Mouse (Mus musculus) MEL (cell line): ENCODE measurements around the gene Nicn1. TPM values are rescaled to one million over a fixed set of nuclear protein-coding genes. Genes with fewer than 3 reads are reported as not detected.
A peak's percentile ranks its signal among the peaks of the same experiment; 100 is the strongest.
"Not testable (repeated sequence)": the region's sequence is repeated elsewhere in the genome, so short reads cannot be mapped to it uniquely, and the experiment has no call there.

Experiments
- DNase-seq: peaks from one replicate; pipeline ENCODE4 v3.0.0; 2011; ENCODE audit warnings: low read depth, low spot score
- H3K27ac ChIP-seq: 2 replicates; pipeline ENCODE4 v1.5.1; 2012; ENCODE audit warnings: low read depth, mild to moderate bottlenecking, control low read depth, low read length, moderate library complexity; ENCODE audit not compliant: control insufficient read depth
- H3K27me3 ChIP-seq, 2 experiments: fragments of 150-350 bp in 1 of 2; sonication (generic) in 1 of 2; 2 replicates each; pipeline ENCODE4 v1.6.1; 2012; ENCODE audit warnings: low read length in 2 of 2, mild to moderate bottlenecking in 2 of 2, improper control_type of control experiment in 1 of 2, moderate library complexity in 1 of 2; ENCODE audit not compliant: insufficient read depth in 2 of 2, control insufficient read depth in 1 of 2
- H3K36me3 ChIP-seq, 2 experiments: 2 replicates each; pipeline ENCODE4 v1.6.1; 2012 to 2014; ENCODE audit warnings: low read length in 2 of 2, improper control_type of control experiment in 1 of 2, inconsistent platforms in 1 of 2, mild to moderate bottlenecking in 1 of 2; ENCODE audit not compliant: insufficient read depth in 2 of 2, control insufficient read depth in 1 of 2
- H3K4me1 ChIP-seq, 2 experiments: fragments of 150-350 bp in 1 of 2; sonication (generic) in 1 of 2; 2 replicates each; pipeline ENCODE4 v1.6.1; 2012; ENCODE audit warnings: low read length in 2 of 2, improper control_type of control experiment in 1 of 2, mild to moderate bottlenecking in 1 of 2; ENCODE audit not compliant: insufficient read depth in 2 of 2, control insufficient read depth in 1 of 2
- H3K4me3 ChIP-seq, 2 experiments: fragments of 150-350 bp in 1 of 2; sonication (generic) in 1 of 2; 2 replicates each; pipeline ENCODE4 v1.5.1; 2012; ENCODE audit warnings: low read depth in 2 of 2, low read length in 2 of 2, mild to moderate bottlenecking in 2 of 2, moderate library complexity in 2 of 2, control low read depth in 1 of 2, improper control_type of control experiment in 1 of 2; ENCODE audit not compliant: control insufficient read depth in 1 of 2, insufficient read depth in 1 of 2
- H3K79me2 ChIP-seq: 2 replicates; pipeline ENCODE4 v1.6.1; 2012; ENCODE audit warnings: mild to moderate bottlenecking, low read length, moderate library complexity; ENCODE audit not compliant: control insufficient read depth, poor library complexity, insufficient read depth
- H3K9ac ChIP-seq: 2 replicates; pipeline ENCODE4 v1.6.1; 2012; ENCODE audit warnings: low read depth, mild to moderate bottlenecking, control low read depth, low read length, moderate library complexity; ENCODE audit not compliant: control insufficient read depth, poor library complexity, severe bottlenecking
- H3K9me3 ChIP-seq: fragments of 150-350 bp; sonication (generic); replicated peaks from 2 replicates; pipeline ENCODE4 v1.6.1; 2012; ENCODE audit warnings: mild to moderate bottlenecking, low read length, improper control_type of control experiment, moderate library complexity; ENCODE audit not compliant: insufficient read depth
- BHLHE40 ChIP-seq: IDR thresholded peaks from 2 replicates; pipeline ENCODE4 v1.6.1; 2012; ENCODE audit warnings: low read depth, mild to moderate bottlenecking, inconsistent platforms, low read length, improper control_type of control experiment, borderline replicate concordance
- CTCF ChIP-seq, 3 experiments: IDR thresholded peaks in 2 of 3; conservative IDR thresholded peaks in 1 of 3; 2 replicates each; pipeline ENCODE4 v1.5.1; 2011 to 2012; ENCODE audit warnings: low read length in 3 of 3, low read depth in 2 of 3, mild to moderate bottlenecking in 2 of 3, improper control_type of control experiment in 1 of 3, inconsistent platforms in 1 of 3, mixed read lengths in 1 of 3, moderate library complexity in 1 of 3; ENCODE audit not compliant: control insufficient read depth in 1 of 3, insufficient read depth in 1 of 3, poor library complexity in 1 of 3, severe bottlenecking in 1 of 3
- E2F4 ChIP-seq: IDR thresholded peaks from 2 replicates; pipeline ENCODE4 v1.6.1; 2011; ENCODE audit warnings: low read depth, low read length, improper control_type of control experiment, borderline replicate concordance
- EP300 ChIP-seq, 2 experiments: IDR thresholded peaks; 2 replicates each; pipeline ENCODE4 v1.6.1; 2011; ENCODE audit warnings: improper control_type of control experiment in 2 of 2, low read length in 2 of 2, low read depth in 1 of 2, mild to moderate bottlenecking in 1 of 2
- GATA1 ChIP-seq: IDR thresholded peaks from 2 replicates; pipeline ENCODE4 v1.6.1; 2011; ENCODE audit warnings: low read depth, low read length, improper control_type of control experiment
- HCFC1 ChIP-seq: IDR thresholded peaks from 2 replicates; pipeline ENCODE4 v1.6.1; 2012; ENCODE audit warnings: low read depth, mild to moderate bottlenecking, inconsistent platforms, low read length, improper control_type of control experiment, moderate library complexity
- MAFK ChIP-seq: IDR thresholded peaks from 2 replicates; pipeline ENCODE4 v1.6.1; 2011; ENCODE audit warnings: low read depth, mild to moderate bottlenecking, low read length, improper control_type of control experiment, borderline replicate concordance
- MAZ ChIP-seq: IDR thresholded peaks from 2 replicates; pipeline ENCODE4 v1.6.1; 2012; ENCODE audit warnings: low read depth, mild to moderate bottlenecking, inconsistent platforms, low read length, improper control_type of control experiment
- NELFE ChIP-seq: IDR thresholded peaks from 2 replicates; pipeline ENCODE4 v1.6.1; 2011; ENCODE audit warnings: low read depth, low read length, improper control_type of control experiment
- POLR2AphosphoS2 ChIP-seq: IDR thresholded peaks from 2 replicates; pipeline ENCODE4 v1.6.1; 2011; ENCODE audit warnings: low read length, improper control_type of control experiment
- RAD21 ChIP-seq: IDR thresholded peaks from 2 replicates; pipeline ENCODE4 v1.6.1; 2011; ENCODE audit warnings: mild to moderate bottlenecking, low read depth, low read length, improper control_type of control experiment
- SIN3A ChIP-seq: IDR thresholded peaks from 2 replicates; pipeline ENCODE4 v1.6.1; 2012; ENCODE audit warnings: low read length, improper control_type of control experiment, inconsistent platforms
- SMC3 ChIP-seq: IDR thresholded peaks from 2 replicates; pipeline ENCODE4 v1.6.1; 2011; ENCODE audit warnings: low read depth, low read length, improper control_type of control experiment
- TCF12 ChIP-seq: IDR thresholded peaks from 2 replicates; pipeline ENCODE4 v1.6.1; 2014; ENCODE audit warnings: low read depth, mild to moderate bottlenecking, inconsistent platforms, low read length, improper control_type of control experiment, moderate library complexity
- USF1 ChIP-seq: IDR thresholded peaks from 2 replicates; pipeline ENCODE4 v1.6.1; 2014; ENCODE audit warnings: low read depth, mild to moderate bottlenecking, inconsistent platforms, low read length, improper control_type of control experiment, moderate library complexity
- ZC3H11A ChIP-seq: IDR thresholded peaks from 2 replicates; pipeline ENCODE4 v1.6.1; 2012; ENCODE audit warnings: low read depth, mild to moderate bottlenecking, inconsistent platforms, low read length, improper control_type of control experiment
- ZMIZ1 ChIP-seq: IDR thresholded peaks from 2 replicates; pipeline ENCODE4 v1.6.1; 2012; ENCODE audit warnings: low read depth, mild to moderate bottlenecking, inconsistent platforms, low read length, improper control_type of control experiment, moderate library complexity
- polyA plus RNA-seq, 2 experiments: library from polyadenylated mRNA; stranded (reverse) in 1 of 2; unstranded in 1 of 2; fragments of >175 nt in 1 of 2; fragments of >200 nt in 1 of 2; gene quantifications; 2 replicates each; pipeline versions ENCODE4 v1.2.1 to v1.2.4; 2012; ENCODE audit warnings: low replicate concordance in 2 of 2, low read depth in 1 of 2; ENCODE audit not compliant: insufficient read length in 2 of 2, insufficient read depth in 1 of 2, missing spikeins in 1 of 2
- total RNA-seq: library from RNA; depleted of rRNA; stranded (reverse); fragments of 300-350 nt; gene quantifications from 2 replicates; pipeline ENCODE4 v1.2.3, GENCODE M21; 2012

The Nicn1 gene
- total and polyA plus RNA-seq, 3 experiments, result 1.6 to 4.7 TPM; not detected in 1

DNA sequence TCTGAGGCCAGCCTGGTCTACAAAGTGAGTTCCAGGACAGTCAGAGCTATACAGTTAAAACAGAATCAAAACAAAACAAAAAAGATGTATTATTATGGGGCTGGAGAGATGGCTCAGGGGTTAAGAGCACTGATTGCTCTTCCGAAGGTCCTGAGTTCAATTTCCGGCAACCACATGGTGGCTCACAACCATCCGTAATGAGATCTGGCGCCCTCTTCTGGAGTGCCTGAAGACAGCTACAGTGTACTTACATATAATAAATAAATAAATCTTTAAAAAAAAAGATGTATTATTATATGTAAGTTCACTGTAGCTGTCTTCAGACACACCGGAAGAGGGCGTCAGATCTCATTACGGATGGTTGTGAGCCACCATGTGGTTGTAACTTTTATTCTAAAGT, 31.8 kb downstream of the Nicn1 start:
- not testable (repeated sequence) for H3K9me3 ChIP-seq, H3K4me1 ChIP-seq, H3K27ac ChIP-seq, DNase-seq, H3K4me3 ChIP-seq, H3K27me3 ChIP-seq
- H3K36me3 ChIP-seq, result peaks cover 16 to 30% of the 10 kb centered on the region in 2 experiments
- H3K79me2 ChIP-seq, result peaks cover 59% of the 10 kb centered on the region
- peak in 1 of 3 experiments; percentile 17; a peak in 1 of 6 replicates for TF ChIP-seq CTCF (IDR thresholded peaks at IDR 0.05 in 2 of 3, conservative IDR thresholded peaks at IDR 0.05 in 1 of 3; ENCODE audit: control insufficient read depth in 1 of 3, insufficient read depth in 1 of 3, low read depth in 2 of 3, low read length in 3 of 3, poor library complexity in 1 of 3, severe bottlenecking in 1 of 3)
- TF ChIP-seq, all 39 proteins: peak for 1; not testable (repeated sequence) for 38
- not testable (repeated sequence) for H3K9ac ChIP-seq

DNA sequence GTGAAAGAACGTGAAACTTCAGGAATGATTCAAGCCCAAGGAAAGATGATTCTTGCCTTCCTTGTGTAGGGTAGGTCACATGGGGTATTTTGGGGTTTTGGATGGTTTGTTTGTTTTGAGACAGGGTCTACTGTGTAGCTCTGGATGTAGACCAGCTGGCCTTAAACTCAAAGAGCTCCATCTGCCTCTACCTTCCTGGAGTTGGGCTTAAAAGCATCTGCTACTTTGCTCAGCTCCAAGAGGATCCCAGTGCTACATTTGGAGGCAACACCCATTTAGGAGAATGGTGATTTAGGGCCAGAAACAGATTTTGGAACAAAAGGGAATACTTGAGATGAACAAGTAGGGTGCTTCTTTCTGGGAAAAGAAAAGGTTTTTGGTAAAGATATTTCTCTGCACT, 34.6 kb downstream of the Nicn1 start:
- Histone ChIP-seq H3K27ac (no peak overlapping the region), H3K79me2 (peaks cover 46% of the 10 kb centered on the region), H3K9ac (no peak overlapping the region), H3K4me1 (no peaks in the 10 kb centered on the region; a peak in 1 of 4 replicates), H3K36me3 (peaks cover 5 to 36% of the 10 kb centered on the region in 2 experiments), H3K9me3 (no peaks in the 10 kb centered on the region), H3K27me3 (no peaks in the 10 kb centered on the region), H3K4me3 (no peak overlapping the region)
- no peak for DNase-seq
- TF ChIP-seq HCFC1 (no peak), SMC3 (no peak), POLR2AphosphoS2 (no peak), RAD21 (no peak), EP300 (IDR thresholded peaks at IDR 0.05; ENCODE audit: low read depth in 1 of 2, low read length in 2 of 2) (no peak), ZMIZ1 (no peak), TCF12 (no peak), SIN3A (no peak), E2F4 (no peak), CTCF (IDR thresholded peaks at IDR 0.05 in 2 of 3, conservative IDR thresholded peaks at IDR 0.05 in 1 of 3; ENCODE audit: control insufficient read depth in 1 of 3, insufficient read depth in 1 of 3, low read depth in 2 of 3, low read length in 3 of 3, poor library complexity in 1 of 3, severe bottlenecking in 1 of 3) (no peak), NELFE (no peak), USF1 (no peak), BHLHE40 (no peak), MAFK (no peak), ZC3H11A (no peak), MAZ (no peak), GATA1 (no peak)
